Mouse (Mus musculus): Measurements from ENCODE around the gene Nr1i3. TPM values are rescaled to one million over a fixed set of nuclear protein-coding genes. Genes with fewer than 3 reads are reported as not detected.

Gene Nr1i3
- polyA plus RNA-seq, 1 experiment from 2014 or later: 0.11 TPM

DNA sequence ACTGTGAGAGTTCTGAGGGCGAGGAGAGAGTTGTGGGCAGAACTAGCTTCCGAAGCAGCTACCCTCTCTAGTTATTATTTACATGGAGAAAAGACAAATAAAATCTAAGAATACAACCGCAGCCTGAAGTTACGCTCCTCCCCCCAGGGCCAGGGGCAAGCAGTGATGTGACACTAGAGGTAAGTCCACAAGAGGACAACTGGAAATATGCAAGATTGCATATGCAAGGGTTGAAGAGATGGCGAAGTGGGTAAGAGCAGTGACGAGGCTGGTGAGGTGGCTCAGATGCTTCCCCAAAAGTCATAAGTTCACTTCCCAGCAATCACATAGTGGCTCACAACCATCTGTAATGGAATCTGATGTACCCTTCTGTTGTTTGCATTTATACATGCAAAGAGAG, 9.4 kb downstream of the Nr1i3 start:
- Histone ChIP-seq H3K36me3 (peaks cover 13% of the 10 kb centered on the region), H3K4me2 (replicated peaks) (peak overlapping the region; percentile 82)
- no peak for ATAC-seq (ENCODE audit: low FRiP score, low read depth)

DNA sequence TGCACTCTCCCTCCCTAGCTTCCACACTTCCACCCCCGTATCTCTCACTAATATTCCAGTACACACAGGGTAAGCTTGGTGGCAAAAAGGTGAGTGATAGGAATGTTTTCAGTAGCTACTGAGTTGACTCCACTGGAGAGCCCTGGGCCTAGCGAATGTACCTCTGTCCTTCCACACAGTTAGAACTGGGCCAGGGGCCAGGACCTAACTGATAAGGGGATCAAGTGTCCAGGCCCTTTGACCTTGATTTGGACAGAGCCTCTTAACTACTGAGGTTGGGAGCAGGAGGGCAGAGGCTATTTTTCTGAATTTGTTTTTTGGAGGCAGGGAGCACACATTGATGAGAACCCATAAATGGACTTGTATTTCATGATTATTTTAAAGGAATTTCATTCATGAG, 10.0 kb downstream of the Nr1i3 start:
- Histone ChIP-seq H3K27ac (replicated peaks) (no peak overlapping the region), H3K9ac (replicated peaks) (no peak overlapping the region), H3K27me3 (no peaks in the 10 kb centered on the region), H3K36me3 (peaks cover 10% of the 10 kb centered on the region), H3K4me2 (replicated peaks) (no peak overlapping the region), H3K4me3 (no peak overlapping the region), H3K9me3 (no peaks in the 10 kb centered on the region), H3K4me1 (peaks cover 16% of the 10 kb centered on the region)
- no peak for ATAC-seq (ENCODE audit: low FRiP score, low read depth)
- WGBS: 90% methylated on average over 2 of the region's 2 CpGs

More for the DNA sequence above, 9.4 kb downstream of the Nr1i3 start:
- Histone ChIP-seq H3K4me3 (peak overlapping the region; percentile 56), H3K27ac (replicated peaks) (peak overlapping the region; percentile 70), H3K4me1 (peaks cover 16% of the 10 kb centered on the region), H3K9me3 (no peaks in the 10 kb centered on the region), H3K27me3 (no peaks in the 10 kb centered on the region), H3K9ac (replicated peaks) (no peak overlapping the region)
- WGBS: 80% methylated on average over 6 of the region's 6 CpGs

DNA sequence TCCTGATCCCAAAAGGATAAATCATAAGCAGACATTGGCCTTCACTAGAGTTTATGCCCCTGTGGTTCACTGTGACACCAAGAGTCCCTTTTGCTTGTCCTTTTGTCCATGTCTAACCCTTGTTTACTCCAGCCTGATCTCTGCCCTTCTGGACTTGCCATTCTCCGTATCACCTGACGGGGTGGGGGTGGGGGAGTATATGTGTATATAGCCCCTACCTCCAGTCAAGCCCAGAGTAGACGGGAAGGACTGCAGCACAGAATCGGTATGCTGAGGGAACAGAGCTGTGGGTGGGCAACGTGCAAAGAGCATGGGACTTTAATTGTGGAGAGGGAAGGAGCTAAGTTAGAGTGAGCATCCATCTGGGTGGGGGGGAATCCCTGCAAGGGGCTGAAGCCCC, 11.1 kb downstream of the Nr1i3 start, which contains the start of gene Apoa2:
TSS of gene Apoa2 (plus strand) at position 198 of the 400 bp plus-strand sequence.
- Histone ChIP-seq H3K4me3 (no peak within 1 kb of the TSS), H3K27me3 (no peaks in the 10 kb centered on the region), H3K36me3 (peaks cover 3% of the 10 kb centered on the region), H3K4me1 (peaks cover 21% of the 10 kb centered on the region), H3K27ac (replicated peaks) (no peak within 1 kb of the TSS), H3K9me3 (no peaks in the 10 kb centered on the region), H3K4me2 (replicated peaks) (no peak within 1 kb of the TSS), H3K9ac (replicated peaks) (no peak within 1 kb of the TSS)
- ATAC-seq (ENCODE audit: low FRiP score, low read depth): no peak
- WGBS: 80% methylated on average over 5 of the region's 5 CpGs

DNA sequence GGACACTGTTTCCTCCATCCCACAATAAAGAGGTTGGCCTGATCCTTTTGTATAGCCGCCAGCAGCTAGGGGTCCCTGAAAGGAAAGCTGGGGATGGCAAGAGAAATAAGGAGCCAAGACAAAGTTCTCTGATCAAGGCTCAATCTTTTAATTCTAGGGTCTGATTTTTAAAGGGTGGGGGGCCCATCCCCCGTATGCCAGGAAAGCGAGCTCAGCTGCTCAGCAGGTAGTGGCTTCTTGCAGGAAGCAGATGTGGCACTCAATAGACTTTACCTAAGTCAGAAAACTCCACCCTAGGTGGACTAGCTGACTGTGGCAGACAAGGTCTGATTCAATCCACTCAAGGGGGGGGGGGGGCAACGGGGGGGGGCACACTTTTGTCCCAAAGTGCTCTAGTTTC, 13.0 kb downstream of the Nr1i3 start:
- Histone ChIP-seq H3K4me1 (peaks cover 13% of the 10 kb centered on the region; the same call in 1 of the 2 replicates), H3K4me3 (no peak overlapping the region), H3K36me3 (no peaks in the 10 kb centered on the region), H3K27ac (replicated peaks) (no peak overlapping the region), H3K27me3 (no peaks in the 10 kb centered on the region), H3K4me2 (replicated peaks) (no peak overlapping the region), H3K9ac (replicated peaks) (no peak overlapping the region), H3K9me3 (no peaks in the 10 kb centered on the region)
- 31% methylated on average over 4 of the region's 4 CpGs for WGBS
- ATAC-seq (ENCODE audit: low FRiP score, low read depth): no peak

DNA sequence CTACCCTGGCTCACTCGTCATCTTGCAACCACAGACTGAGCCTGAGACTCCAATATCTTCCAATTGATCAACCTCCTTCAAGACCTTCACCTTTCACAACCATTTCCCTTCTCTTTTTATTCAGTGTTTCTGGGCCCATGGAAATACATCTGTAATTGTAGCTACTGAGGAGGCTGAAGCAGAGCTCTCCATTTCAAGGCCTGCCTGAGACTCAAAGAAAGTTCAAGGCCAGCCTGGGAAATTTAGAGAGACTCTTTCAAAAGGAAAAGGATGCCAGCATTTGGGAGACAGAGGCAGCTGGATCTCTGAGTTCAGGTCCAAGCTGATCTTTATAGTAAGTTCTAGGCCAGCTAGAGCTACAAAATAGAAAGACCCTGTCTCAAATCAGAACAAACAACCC, 14.1 kb downstream of the Nr1i3 start:
- H3K27me3 ChIP-seq: no peaks in the 10 kb centered on the region
- H3K27ac ChIP-seq (replicated peaks): no peak overlapping the region
- H3K4me1 ChIP-seq: peaks cover 8% of the 10 kb centered on the region; the same call in 1 of the 2 replicates
- H3K4me3 ChIP-seq: no peak overlapping the region
- no peaks in the 10 kb centered on the region for H3K36me3 ChIP-seq
- H3K4me2 ChIP-seq (replicated peaks): no peak overlapping the region
- H3K9me3 ChIP-seq: no peaks in the 10 kb centered on the region
- WGBS: 86% methylated on average over 1 of the region's 1 CpGs
- ATAC-seq (ENCODE audit: low FRiP score, low read depth): no peak
- H3K9ac ChIP-seq (replicated peaks): no peak overlapping the region

DNA sequence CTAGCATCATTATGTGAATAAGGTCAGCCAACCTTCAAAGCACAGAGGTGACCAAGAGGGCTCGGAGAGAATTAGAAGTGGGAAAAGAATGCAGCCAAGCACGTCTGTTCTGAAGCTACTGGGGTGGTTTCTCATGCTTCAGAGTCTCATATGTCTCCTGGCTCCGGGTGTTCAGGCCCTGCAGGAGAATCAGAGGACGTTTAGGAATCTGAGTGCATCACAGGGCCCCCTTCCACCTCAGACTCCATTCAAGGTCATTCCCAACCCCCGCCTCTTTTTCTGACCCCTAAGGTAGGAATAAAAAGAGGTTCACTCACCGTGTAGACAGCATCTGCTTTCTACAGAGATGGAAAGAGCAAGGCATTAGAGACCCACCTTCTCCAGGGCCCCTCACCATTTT, 16.0 kb downstream of the Nr1i3 start:
- ATAC-seq (ENCODE audit: low FRiP score, low read depth): no peak
- Histone ChIP-seq H3K9ac (replicated peaks) (no peak overlapping the region), H3K27me3 (no peaks in the 10 kb centered on the region), H3K4me1 (peaks cover 8% of the 10 kb centered on the region; the same call in 1 of the 2 replicates), H3K4me3 (no peak overlapping the region), H3K4me2 (replicated peaks) (no peak overlapping the region), H3K9me3 (no peaks in the 10 kb centered on the region), H3K36me3 (peaks cover 14% of the 10 kb centered on the region), H3K27ac (replicated peaks) (no peak overlapping the region)
- 28% methylated on average over 6 of the region's 6 CpGs for WGBS

DNA sequence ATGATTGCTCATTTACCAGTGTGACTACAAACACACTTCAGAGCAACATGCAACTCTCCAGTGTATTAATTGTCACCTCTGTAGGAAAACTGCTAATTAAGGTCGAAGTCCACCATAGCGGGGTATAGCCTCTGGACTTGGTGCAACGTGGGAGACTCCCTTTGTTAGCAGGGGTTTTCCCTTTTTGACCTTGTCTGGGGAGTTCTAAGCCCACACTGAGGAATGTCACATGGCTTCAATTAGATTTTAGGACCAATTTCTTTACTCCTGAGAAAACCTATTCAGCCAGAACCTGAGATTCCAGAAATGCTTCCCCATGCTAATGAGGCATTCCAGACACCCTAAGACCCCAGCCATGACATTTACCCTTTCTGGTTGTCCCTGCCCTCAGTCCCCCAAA, 16.4 kb downstream of the Nr1i3 start:
- no peak for ATAC-seq (ENCODE audit: low FRiP score, low read depth)
- Histone ChIP-seq H3K4me1 (peaks cover 8% of the 10 kb centered on the region; the same call in 1 of the 2 replicates), H3K9me3 (no peaks in the 10 kb centered on the region), H3K36me3 (peaks cover 19% of the 10 kb centered on the region), H3K27ac (replicated peaks) (no peak overlapping the region), H3K4me2 (replicated peaks) (no peak overlapping the region), H3K27me3 (no peaks in the 10 kb centered on the region), H3K4me3 (no peak overlapping the region), H3K9ac (replicated peaks) (no peak overlapping the region)
- 45% methylated on average over 3 of the region's 3 CpGs for WGBS

DNA sequence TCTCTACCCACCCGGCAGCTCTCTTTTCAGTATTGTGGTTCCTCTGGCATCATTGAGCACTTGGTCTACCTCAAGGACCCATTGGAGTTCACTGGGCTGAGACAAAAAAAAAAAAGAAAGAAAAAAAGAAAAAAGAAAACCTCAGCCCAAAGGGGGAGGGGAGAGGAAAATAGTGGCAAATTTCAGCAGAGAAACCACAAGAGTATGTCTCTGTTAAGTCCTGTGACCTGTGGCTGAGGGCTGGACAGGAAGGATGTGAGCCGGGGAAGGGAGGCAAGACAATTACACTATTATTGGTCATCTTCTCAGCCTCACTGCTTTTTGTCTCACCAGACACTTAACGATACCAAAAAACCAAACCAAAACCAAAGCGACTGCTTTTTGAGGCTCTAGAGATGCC, 18.1 kb downstream of the Nr1i3 start:
- Histone ChIP-seq H3K4me3 (no peak overlapping the region), H3K27me3 (no peaks in the 10 kb centered on the region), H3K27ac (replicated peaks) (no peak overlapping the region), H3K36me3 (peaks cover 34% of the 10 kb centered on the region), H3K4me1 (peaks cover 8% of the 10 kb centered on the region; the same call in 1 of the 2 replicates), H3K9me3 (no peaks in the 10 kb centered on the region), H3K4me2 (replicated peaks) (no peak overlapping the region), H3K9ac (replicated peaks) (no peak overlapping the region)
- WGBS: 83% methylated on average over 4 of the region's 4 CpGs
- no peak for ATAC-seq (ENCODE audit: low FRiP score, low read depth)

DNA sequence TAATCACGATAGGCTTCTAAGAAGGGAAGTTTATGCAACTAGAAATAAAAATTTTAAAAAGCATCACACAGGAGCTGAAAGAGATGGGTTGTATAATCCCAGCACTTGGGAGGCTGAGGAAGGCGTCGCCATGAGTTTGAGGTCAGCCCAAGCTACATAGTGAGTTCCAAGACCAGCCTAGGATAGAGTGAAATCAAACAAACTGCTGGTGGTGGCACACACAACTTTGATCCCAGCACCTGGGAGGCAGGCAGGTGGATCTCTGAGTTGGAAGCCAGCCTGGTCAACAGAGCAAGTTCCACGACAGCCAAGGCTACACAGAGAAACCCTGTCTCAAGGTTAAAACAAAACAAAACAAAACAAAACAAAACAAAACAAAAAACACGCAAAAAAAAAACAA, 18.6 kb downstream of the Nr1i3 start:
- Histone ChIP-seq H3K9ac (replicated peaks) (no peak overlapping the region), H3K4me3 (no peak overlapping the region), H3K36me3 (peaks cover 39% of the 10 kb centered on the region), H3K4me2 (replicated peaks) (no peak overlapping the region), H3K9me3 (no peaks in the 10 kb centered on the region), H3K27ac (replicated peaks) (no peak overlapping the region), H3K27me3 (no peaks in the 10 kb centered on the region), H3K4me1 (peaks cover 8% of the 10 kb centered on the region; the same call in 1 of the 2 replicates)
- 83% methylated on average over 5 of the region's 5 CpGs for WGBS
- ATAC-seq (ENCODE audit: low FRiP score, low read depth): no peak

DNA sequence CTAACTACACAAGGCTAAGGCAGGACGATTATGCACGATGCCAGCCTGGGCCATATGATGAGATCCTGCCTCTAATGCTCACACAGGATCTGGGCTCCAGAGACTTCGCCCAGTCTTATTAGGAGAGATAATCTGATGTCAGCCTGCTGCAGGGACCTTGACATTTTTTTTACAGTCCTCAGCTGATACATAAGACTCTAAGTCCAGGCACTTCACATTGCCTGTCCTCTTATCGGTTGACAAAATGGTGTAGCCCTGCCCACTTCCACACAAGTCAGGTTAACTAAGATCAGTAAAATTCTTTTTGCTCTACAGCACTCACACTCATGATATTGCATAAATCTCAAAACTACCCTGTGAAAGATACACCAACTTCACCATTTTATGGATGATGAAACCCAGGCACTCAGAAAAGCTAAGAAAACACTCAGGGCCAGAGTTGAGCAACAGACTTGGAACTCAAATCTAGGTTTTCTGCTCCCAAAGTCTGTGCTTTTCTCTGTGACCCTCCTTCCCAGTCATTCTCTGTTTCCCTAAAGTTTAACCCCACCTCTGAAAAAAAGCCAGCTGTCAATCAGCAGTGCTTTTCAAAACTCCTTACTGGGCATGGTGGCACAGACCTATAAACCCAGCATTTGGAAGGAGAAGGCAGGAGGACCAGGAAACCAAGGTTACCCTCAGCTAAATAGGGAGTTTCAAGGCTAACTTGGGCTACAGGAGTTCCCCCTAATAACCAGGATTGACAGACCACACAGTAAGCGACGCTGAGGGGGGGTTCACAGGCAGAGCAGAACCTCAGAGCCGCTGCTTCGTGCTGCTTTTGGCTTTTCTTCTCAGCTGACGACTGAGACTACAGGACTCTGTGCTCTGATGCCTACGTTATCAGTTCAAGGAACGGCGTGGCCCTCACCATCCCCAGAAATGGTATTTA, 19.3 kb downstream of the Nr1i3 start:
- WGBS: 89% methylated on average over 12 of the region's 12 CpGs

DNA sequence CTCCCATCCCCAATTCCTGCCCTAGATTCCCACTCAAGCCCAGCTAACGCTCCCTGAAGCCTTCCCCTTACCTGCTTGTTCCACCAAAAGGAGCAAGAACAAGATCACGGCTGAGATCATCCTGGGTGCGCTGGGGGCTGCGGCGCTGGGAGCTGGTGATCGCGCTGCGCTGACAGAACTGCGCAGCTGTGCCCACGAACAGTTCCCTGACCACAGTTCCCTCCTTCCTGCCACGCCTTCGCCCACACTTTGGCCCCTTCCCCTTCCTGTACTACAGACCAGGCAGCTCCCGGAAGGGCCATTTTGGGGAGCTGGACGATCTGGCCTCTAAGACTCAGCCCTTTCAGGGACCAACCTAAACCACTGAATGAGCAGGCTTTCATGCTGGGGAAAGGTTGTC, 20.4 kb downstream of the Nr1i3 start, which contains the start of gene Fcer1g:
TSS of gene Fcer1g (minus strand) at position 240 of the 400 bp plus-strand sequence.
- H3K36me3 ChIP-seq: peaks cover 57% of the 10 kb centered on the region
- H3K9me3 ChIP-seq: no peaks in the 10 kb centered on the region
- no peak within 1 kb of the TSS for H3K4me2 ChIP-seq (replicated peaks)
- peaks cover 8% of the 10 kb centered on the region; the same call in 1 of the 2 replicates for H3K4me1 ChIP-seq
- 93% methylated on average over 14 of the region's 14 CpGs for WGBS
- H3K27me3 ChIP-seq: no peaks in the 10 kb centered on the region
- H3K9ac ChIP-seq (replicated peaks): no peak within 1 kb of the TSS
- H3K27ac ChIP-seq (replicated peaks): no peak within 1 kb of the TSS
- H3K4me3 ChIP-seq: no peak within 1 kb of the TSS
- ATAC-seq (ENCODE audit: low FRiP score, low read depth): no peak

More for the DNA sequence above, 19.3 kb downstream of the Nr1i3 start:
- Histone ChIP-seq H3K4me1 (peaks cover 8% of the 10 kb centered on the region; the same call in 1 of the 2 replicates), H3K9ac (replicated peaks) (no peak overlapping the region), H3K27ac (replicated peaks) (no peak overlapping the region), H3K4me2 (replicated peaks) (no peak overlapping the region), H3K4me3 (no peak overlapping the region), H3K9me3 (no peaks in the 10 kb centered on the region), H3K36me3 (peaks cover 46% of the 10 kb centered on the region), H3K27me3 (no peaks in the 10 kb centered on the region)
- ATAC-seq (ENCODE audit: low FRiP score, low read depth): no peak

DNA sequence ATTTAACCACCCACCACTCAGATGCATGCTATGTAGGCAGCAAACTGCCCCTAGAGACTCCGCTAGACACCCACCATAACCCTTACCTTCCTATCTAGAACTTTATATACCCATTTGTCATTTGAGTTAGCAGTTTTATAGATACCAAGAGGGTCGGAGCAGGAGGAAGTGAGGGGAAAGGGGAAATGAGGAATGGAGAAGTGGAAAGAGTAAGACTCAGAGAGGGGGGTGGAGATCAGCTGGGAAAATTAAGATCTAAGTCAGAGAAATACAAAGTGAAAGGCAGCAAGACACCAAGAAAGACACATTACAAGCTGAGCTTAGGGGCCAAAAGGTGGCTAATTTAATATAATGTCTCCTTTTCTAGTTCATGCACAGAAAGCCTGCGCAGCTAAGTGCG, 20.8 kb downstream of the Nr1i3 start:
- 97% methylated on average over 4 of the region's 4 CpGs for WGBS
- Histone ChIP-seq H3K4me2 (replicated peaks) (no peak overlapping the region), H3K9ac (replicated peaks) (no peak overlapping the region), H3K36me3 (peaks cover 61% of the 10 kb centered on the region), H3K4me3 (no peak overlapping the region), H3K27me3 (no peaks in the 10 kb centered on the region), H3K4me1 (peaks cover 6% of the 10 kb centered on the region; the same call in 1 of the 2 replicates), H3K27ac (replicated peaks) (no peak overlapping the region), H3K9me3 (no peaks in the 10 kb centered on the region)
- no peak for ATAC-seq (ENCODE audit: low FRiP score, low read depth)

All from midbrain, embryonic 12.5 days (tissue).